Mouse (Mus musculus) c-Kit-negative CD71-positive TER-119-positive erythroid progenitor cells, embryonic 14.5 days (primary cell): Measurements from ENCODE around the gene Tnfrsf8.

Experiments used
- DNase-seq: peaks from one replicate; pipeline ENCODE4 v3.0.0-alpha.2; 2013; ENCODE audit warnings: low read depth, low spot score

Gene Tnfrsf8

GRCm38 (mm10) chr4:145270136-145270535, 44.8 kb downstream of the Tnfrsf8 start:
- DNase-seq: no peak

GRCm38 (mm10) chr4:145267631-145268110, 47.3 kb downstream of the Tnfrsf8 start:
- no peak for DNase-seq

GRCm38 (mm10) chr4:145266505-145266904, 48.5 kb downstream of the Tnfrsf8 start:
- DNase-seq: no peak

- DNase-seq: no peak
These were observed 50.2 kb downstream of the Tnfrsf8 start for GRCm38 (mm10) chr4:145264761-145265160.

- no peak for DNase-seq
These were observed 51.4 kb downstream of the Tnfrsf8 start for GRCm38 (mm10) chr4:145263583-145263982.

GRCm38 (mm10) chr4:145260802-145261201, 54.2 kb downstream of the Tnfrsf8 start:
- no peak for DNase-seq

GRCm38 (mm10) chr4:145257751-145258434, 57.1 kb downstream of the Tnfrsf8 start:
- DNase-seq: no peak

GRCm38 (mm10) chr4:145256144-145256543, 58.8 kb downstream of the Tnfrsf8 start:
- DNase-seq: no peak

- DNase-seq: no peak
These were observed 60.5 kb downstream of the Tnfrsf8 start for GRCm38 (mm10) chr4:145254418-145254817.

- no peak for DNase-seq
These were observed 62.4 kb downstream of the Tnfrsf8 start for GRCm38 (mm10) chr4:145252611-145253010.

- no peak for DNase-seq
These were observed 63.4 kb downstream of the Tnfrsf8 start for GRCm38 (mm10) chr4:145251546-145251945.

- no peak for DNase-seq
These were observed 65.0 kb downstream of the Tnfrsf8 start for GRCm38 (mm10) chr4:145250002-145250401.

GRCm38 (mm10) chr4:145247556-145247955, 67.4 kb downstream of the Tnfrsf8 start:
- DNase-seq: no peak

- no peak for DNase-seq
These were observed 68.6 kb downstream of the Tnfrsf8 start, which contains the start of gene Tnfrsf1b for GRCm38 (mm10) chr4:145246173-145247011. Gene Tnfrsf1b, minus strand, starts transcription at chr4:145246870.

GRCm38 (mm10) chr4:145245581-145245980, 69.4 kb downstream of the Tnfrsf8 start:
- no peak for DNase-seq

- no peak for DNase-seq
These were observed 70.3 kb downstream of the Tnfrsf8 start for GRCm38 (mm10) chr4:145244676-145245075.

- DNase-seq: no peak
These were observed 72.1 kb downstream of the Tnfrsf8 start for GRCm38 (mm10) chr4:145242719-145243350.

GRCm38 (mm10) chr4:145240723-145241231, 74.2 kb downstream of the Tnfrsf8 start:
- no peak for DNase-seq

GRCm38 (mm10) chr4:145239049-145239830, 75.7 kb downstream of the Tnfrsf8 start:
- no peak for DNase-seq

- DNase-seq: no peak
These were observed 78.9 kb downstream of the Tnfrsf8 start for GRCm38 (mm10) chr4:145236027-145236426.
